Mouse (Mus musculus) layer of hippocampus, adult 8-10 months (tissue): ENCODE data around the gene Clvs2. TPM values are rescaled to one million over a fixed set of nuclear protein-coding genes. Genes with fewer than 3 reads are reported as not detected.

ENCODE experiments used
- DNase-seq, 2 experiments: peaks; one replicate each; pipeline ENCODE4 v3.0.0; 2022; ENCODE audit warnings: low spot score in 2 of 2
- total RNA-seq, 4 experiments: library from RNA; stranded (reverse); gene quantifications; 2 replicates each; pipeline ENCODE4 v1.2.4; 2022

Gene Clvs2
- 10 to 100 TPM; 71.8 to 96.0 (median 85.4) TPM for total RNA-seq

GRCm38 (mm10) chr10:33624131-33624879, at the start of gene Clvs2:
Gene Clvs2 (minus strand): TSS chr10:33624769.
- DNase-seq = peak; percentile 84 to 87

GRCm38 (mm10) chr10:33653142-33653541, 28.6 kb upstream of the Clvs2 start:
- peak; percentile 75 to 89 for DNase-seq

- DNase-seq = no peak
These were observed 985 bp downstream of the Clvs2 start for GRCm38 (mm10) chr10:33623577-33623991.

DNA sequence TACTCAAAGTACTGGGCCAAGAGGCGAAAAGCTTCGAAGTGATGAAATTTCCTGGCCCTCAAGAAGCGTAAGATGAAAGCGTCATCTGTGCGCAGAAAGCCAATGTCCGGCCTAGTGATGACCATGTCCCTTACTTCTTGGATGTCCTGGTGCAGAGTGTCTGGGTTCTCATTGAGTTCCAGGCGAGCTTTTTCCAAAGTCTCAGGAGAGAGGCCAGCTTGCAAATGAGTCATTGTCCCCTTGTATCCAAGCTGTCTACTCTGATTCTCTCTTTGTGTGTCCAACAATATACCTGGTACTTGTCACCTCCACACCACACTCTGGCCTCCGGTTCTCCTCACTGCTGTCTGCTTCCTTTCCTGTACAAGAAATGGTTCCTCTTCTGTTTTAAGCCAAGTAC, 1.9 kb downstream of the Clvs2 start:
- peak in 1 of 2 experiments; percentile 30 for DNase-seq

DNA sequence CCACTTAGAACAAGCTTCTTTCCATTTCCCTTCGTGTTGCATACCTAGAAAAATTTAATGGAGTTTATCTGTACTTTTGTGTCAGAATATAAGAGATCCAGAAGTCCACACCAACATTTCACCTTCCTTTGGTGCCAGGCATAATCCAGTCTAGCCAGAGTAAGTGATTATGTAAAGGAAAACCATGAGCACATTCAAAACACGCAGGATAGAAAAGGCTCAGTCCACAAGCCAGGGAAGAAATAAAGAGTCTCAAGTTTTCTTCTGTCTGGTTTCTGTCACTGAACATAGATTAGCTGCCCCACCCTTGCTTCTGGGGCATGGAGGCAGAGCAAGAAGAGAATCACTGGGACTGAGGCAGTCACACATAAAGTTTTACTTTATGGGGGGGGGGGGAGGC, 8.4 kb downstream of the Clvs2 start:
- no peak for DNase-seq

- DNase-seq = no peak
These were observed 11.4 kb downstream of the Clvs2 start for GRCm38 (mm10) chr10:33613197-33613596.

GRCm38 (mm10) chr10:33592732-33593131, 31.8 kb downstream of the Clvs2 start:
- DNase-seq = no peak

DNA sequence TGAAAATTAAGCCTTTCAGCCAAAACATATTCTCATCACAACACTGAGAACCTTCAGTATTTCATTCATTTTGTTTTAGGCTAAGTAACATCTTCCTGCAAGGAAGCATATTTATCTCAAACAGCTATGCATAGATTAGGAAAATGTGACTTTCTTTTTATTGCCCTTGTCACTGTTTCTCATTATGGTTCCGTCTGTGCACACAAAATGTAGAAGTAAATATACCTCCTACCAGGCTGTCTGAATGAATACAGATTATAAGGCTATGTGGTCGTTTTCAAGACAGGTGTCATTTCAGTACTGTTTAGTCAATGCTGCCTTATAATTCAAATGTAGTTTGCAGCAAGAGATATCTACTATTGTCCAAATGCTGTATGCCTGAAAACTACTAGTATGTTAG, 35.8 kb downstream of the Clvs2 start:
- DNase-seq = no peak

DNA sequence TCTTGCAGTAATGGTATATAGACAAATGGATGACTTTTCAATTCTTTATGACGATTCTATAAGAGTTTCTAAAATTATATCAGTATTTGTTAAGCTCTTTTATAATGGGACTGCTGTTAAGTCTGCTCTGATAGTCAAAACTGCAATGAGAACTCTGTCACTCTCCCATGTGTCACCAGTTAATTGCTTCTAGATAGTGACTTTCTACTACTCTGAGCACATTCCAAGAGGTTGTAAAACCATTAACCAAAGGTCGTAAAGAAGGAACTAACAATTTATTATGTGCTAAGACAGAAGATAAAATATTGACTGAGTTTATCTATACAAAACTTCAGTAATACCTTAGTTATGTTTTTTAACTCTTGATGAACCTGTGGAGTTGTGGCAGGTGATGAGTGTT, 37.5 kb downstream of the Clvs2 start:
- DNase-seq = no peak

DNA sequence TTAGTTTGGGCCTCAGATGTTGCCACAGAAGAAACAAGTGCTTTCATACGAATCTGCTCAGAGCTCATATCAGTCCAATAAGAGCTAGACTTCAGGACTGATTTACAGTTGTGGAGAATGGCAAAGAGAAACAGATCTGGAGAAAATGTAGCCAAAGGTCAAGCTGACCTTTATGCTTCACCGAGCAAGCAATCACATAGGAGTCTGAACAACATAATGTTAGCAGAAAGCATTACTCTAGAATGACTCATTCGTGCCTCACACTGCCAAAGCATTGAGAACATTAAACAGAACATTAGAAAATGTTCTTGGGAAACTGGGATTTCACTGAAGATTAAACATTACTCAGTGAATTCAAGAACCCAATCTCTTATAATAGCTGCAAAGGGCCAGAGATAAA, 66.5 kb downstream of the Clvs2 start:
- no peak for DNase-seq

DNA sequence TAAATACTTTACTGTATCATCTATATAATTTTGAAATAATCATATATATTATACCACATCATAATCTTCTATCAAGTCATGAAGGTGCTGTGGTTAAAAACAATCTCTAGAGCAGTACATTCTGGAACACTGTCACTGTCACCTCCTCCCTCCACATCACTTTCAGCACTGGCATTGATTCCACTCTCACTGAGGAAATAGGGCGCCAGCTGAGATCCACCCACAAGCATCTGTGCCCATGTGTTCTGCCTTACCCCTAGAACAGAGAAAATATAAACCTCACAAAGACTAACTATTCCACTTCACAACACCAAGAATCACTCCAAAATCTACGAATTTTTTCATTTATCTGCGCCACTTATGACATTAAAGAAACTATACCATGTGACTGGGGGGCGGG, 84.2 kb downstream of the Clvs2 start:
- peak; percentile 94 to 98 for DNase-seq

Other genes starting within 250 kb of the Clvs2 start
- 1 to 10 TPM in 2 of 4 experiments, under 1 TPM in 2; 0.36 to 1.3 (median 0.99) TPM for gene Sult3a2, start 161.9 kb upstream of the Clvs2 start, total RNA-seq
- gene Sult3a1, start 233.0 kb upstream of the Clvs2 start, total RNA-seq = not detected